Mouse (Mus musculus) midbrain, embryonic 15.5 days (tissue): Measurements from ENCODE around the gene Gm10271. TPM values are rescaled to one million over a fixed set of nuclear protein-coding genes. Genes with fewer than 3 reads are reported as not detected.

ENCODE experiments used
- ATAC-seq: fragments of 200-750 bp; cut with Nextera tagmentation; replicated peaks from 2 replicates; pipeline ENCODE4 v1.8.0; 2017; ENCODE audit warnings: moderate TSS enrichment
- H3K27ac ChIP-seq: fragments of 300-500 bp; sonication (generic); 2 replicates; pipeline ENCODE4 v1.5.1; 2015; ENCODE audit warnings: mild to moderate bottlenecking, inconsistent platforms
- H3K27me3 ChIP-seq: fragments of 300-500 bp; sonication (generic); replicated peaks from 2 replicates; pipeline ENCODE4 v1.6.1; 2015; ENCODE audit warnings: inconsistent platforms
- H3K36me3 ChIP-seq: fragments of 300-500 bp; sonication (generic); replicated peaks from 2 replicates; pipeline ENCODE4 v1.6.1; 2015; ENCODE audit warnings: inconsistent platforms
- H3K4me1 ChIP-seq: fragments of 300-500 bp; sonication (generic); 2 replicates; pipeline ENCODE4 v1.6.1; 2015; ENCODE audit warnings: inconsistent platforms
- H3K4me2 ChIP-seq: fragments of 300-500 bp; sonication (generic); 2 replicates; pipeline ENCODE4 v1.6.1; 2015; ENCODE audit warnings: inconsistent platforms, mild to moderate bottlenecking, moderate library complexity
- H3K4me3 ChIP-seq: fragments of 300-500 bp; sonication (generic); 2 replicates; pipeline ENCODE4 v1.5.1; 2015; ENCODE audit warnings: mild to moderate bottlenecking, inconsistent platforms
- H3K9ac ChIP-seq: fragments of 300-500 bp; sonication (generic); 2 replicates; pipeline ENCODE4 v1.6.1; 2015; ENCODE audit warnings: mild to moderate bottlenecking, inconsistent platforms
- H3K9me3 ChIP-seq: fragments of 300-500 bp; sonication (generic); 2 replicates; pipeline ENCODE4 v1.6.1; 2016; ENCODE audit warnings: inconsistent platforms
- WGBS: fragments of 180-500 bp; shearing (Covaris S2); methylation state at CpG from one replicate; pipeline ENCODE4 v1.1.7; 2015; ENCODE audit warnings: mixed read lengths; 5-methylcytosine and 5-hydroxymethylcytosine counted together
- polyA plus RNA-seq: library from polyadenylated mRNA; unstranded; fragments of >200 nt; fragmentation: Nextera tagmentation; extraction: Ambion mirVana; gene quantifications from 2 replicates; pipeline ENCODE4 v1.2.1, GENCODE M21; 2015

The Gm10271 gene
- polyA plus RNA-seq, 1 experiment from 2014 or later = not detected

DNA sequence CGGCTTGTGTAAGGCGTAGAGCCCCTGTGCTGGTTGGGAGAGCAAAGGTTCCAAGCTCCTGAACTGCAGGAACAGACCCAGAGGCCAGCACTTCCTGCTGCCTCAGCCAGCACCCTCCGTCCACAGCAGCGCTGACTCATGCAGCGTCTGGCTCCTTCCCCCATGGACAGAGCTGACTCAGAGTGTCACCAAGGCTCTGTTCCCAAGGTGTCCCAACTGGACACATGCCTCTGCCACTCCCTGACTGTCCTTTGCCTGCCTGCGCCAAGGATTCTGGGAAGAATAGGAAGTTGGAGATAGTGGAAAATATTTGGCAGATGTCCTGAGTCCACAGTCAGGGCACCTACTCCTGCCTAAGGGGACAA is 23.8 kb upstream of the Gm10271 start:
- H3K4me2 ChIP-seq = no peak overlapping the region
- no peaks in the 10 kb centered on the region for H3K9me3 ChIP-seq
- H3K4me1 ChIP-seq = no peaks in the 10 kb centered on the region
- no peak overlapping the region for H3K27ac ChIP-seq
- no peaks in the 10 kb centered on the region for H3K36me3 ChIP-seq
- ATAC-seq = no peak
- no peaks in the 10 kb centered on the region for H3K27me3 ChIP-seq
- no peak overlapping the region for H3K4me3 ChIP-seq
- H3K9ac ChIP-seq = no peak overlapping the region
- WGBS = 81% methylated on average over 6 of the region's 6 CpGs

DNA sequence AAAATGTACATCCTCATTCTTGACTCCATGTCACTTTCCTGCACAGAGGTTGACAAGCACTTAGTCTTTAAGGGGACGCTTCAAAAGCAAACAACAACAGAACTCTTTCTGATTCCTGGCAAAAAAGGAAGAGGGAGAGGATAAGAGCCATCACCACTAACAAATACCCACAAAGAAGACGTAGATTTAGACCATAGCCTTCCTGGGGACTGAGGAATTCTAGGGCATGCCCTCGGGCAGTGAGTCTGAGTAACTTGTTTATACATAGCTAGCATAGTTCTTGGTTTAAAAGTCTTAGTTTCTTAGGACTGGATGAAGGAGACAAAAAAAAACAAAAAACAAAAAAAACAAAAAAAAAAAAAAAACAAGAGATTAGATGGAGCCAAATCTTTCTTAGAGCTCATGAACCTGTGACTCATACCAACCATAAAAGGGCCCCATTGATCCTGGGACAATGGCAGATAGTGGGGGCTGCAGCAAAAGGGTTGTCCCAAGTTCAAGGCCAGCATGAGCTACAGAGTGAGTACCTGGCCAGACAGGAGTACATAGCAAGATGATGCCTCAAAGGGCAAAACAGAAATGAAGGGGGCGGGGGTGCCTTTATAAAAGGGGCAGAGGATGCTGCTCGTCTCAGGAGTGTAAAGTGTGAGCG is 23.3 kb upstream of the Gm10271 start:
- 66% methylated on average over 6 of the region's 6 CpGs for WGBS

DNA sequence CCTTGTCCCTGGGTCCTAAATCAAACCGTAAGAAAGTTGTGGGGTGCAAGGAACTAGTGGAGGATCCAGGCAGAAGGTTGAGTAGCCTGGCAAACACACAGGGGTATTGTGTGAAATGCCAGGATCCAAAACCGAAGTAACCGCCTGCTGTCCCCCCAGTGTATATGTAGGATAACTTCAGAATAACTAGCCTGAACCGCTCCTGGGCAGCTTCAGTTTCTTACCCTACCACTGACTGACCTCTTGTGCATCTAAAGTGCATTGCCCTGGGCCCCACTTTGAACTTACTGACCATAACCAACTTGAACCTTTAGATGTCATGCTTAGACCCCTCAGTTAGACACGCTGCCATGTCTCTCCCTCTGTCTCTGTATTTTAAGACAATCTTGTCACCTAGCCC is 22.8 kb upstream of the Gm10271 start:
- H3K4me2 ChIP-seq = no peak overlapping the region
- H3K9me3 ChIP-seq = no peaks in the 10 kb centered on the region
- H3K4me3 ChIP-seq = no peak overlapping the region
- H3K27ac ChIP-seq = no peak overlapping the region
- no peaks in the 10 kb centered on the region for H3K4me1 ChIP-seq
- 82% methylated on average over 5 of the region's 5 CpGs for WGBS
- no peaks in the 10 kb centered on the region for H3K36me3 ChIP-seq
- ATAC-seq = no peak
- H3K9ac ChIP-seq = no peak overlapping the region
- no peaks in the 10 kb centered on the region for H3K27me3 ChIP-seq

More for the DNA sequence above, 23.3 kb upstream of the Gm10271 start:
- Histone ChIP-seq H3K27ac (no peak overlapping the region), H3K9me3 (no peaks in the 10 kb centered on the region), H3K4me1 (no peaks in the 10 kb centered on the region), H3K36me3 (no peaks in the 10 kb centered on the region), H3K4me3 (no peak overlapping the region), H3K4me2 (no peak overlapping the region), H3K27me3 (no peaks in the 10 kb centered on the region), H3K9ac (no peak overlapping the region)
- ATAC-seq = no peak

DNA sequence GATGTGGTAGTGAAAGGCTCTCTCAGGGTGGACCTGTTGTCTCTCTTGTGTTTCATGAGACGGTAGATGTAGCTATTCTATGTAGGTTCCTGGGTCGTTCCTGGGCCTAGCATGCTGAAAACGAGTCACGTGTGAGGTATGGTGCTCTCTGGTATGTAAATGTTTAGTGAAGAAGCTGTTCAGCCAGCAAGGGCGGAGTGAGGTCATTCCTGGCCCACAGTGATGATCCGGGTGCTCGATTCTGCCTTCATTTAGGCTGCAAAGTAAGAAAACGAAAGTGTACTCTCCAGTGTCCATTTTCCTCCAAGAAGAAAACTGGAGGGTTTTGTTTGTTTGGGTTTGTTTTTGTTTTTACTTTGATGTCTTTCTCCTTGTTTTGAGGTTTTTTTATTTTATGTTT is 21.6 kb upstream of the Gm10271 start:
- no peak for ATAC-seq
- no peaks in the 10 kb centered on the region for H3K36me3 ChIP-seq
- no peak overlapping the region for H3K4me3 ChIP-seq
- H3K4me2 ChIP-seq = no peak overlapping the region
- 90% methylated on average over 8 of the region's 8 CpGs for WGBS
- no peak overlapping the region for H3K27ac ChIP-seq
- H3K4me1 ChIP-seq = no peaks in the 10 kb centered on the region
- no peak overlapping the region for H3K9ac ChIP-seq
- no peaks in the 10 kb centered on the region for H3K27me3 ChIP-seq
- H3K9me3 ChIP-seq = no peaks in the 10 kb centered on the region

- Histone ChIP-seq H3K36me3 (no peaks in the 10 kb centered on the region), H3K4me3 (no peak within 1 kb of the TSS), H3K4me1 (peaks cover 19% of the 10 kb centered on the region), H3K9ac (no peak within 1 kb of the TSS), H3K4me2 (peak within 1 kb of the TSS; percentile 14; the same call in 1 of the 2 replicates), H3K27me3 (no peaks in the 10 kb centered on the region), H3K9me3 (no peaks in the 10 kb centered on the region), H3K27ac (no peak within 1 kb of the TSS)
- ATAC-seq = 0 out of 2 replicates have a peak, but pooled peaks have one; percentile 56
- WGBS = 22% methylated on average over 21 of the region's 21 CpGs
These were observed 14.1 kb upstream of the Gm10271 start, which contains the start of gene Best3 for GRCm38 (mm10) chr10:116986264-116987082. Gene Best3 (plus strand): TSS chr10:116986314.

GRCm38 (mm10) chr10:116984836-116985235 is 12.4 kb upstream of the Gm10271 start:
- no peak for ATAC-seq
- Histone ChIP-seq H3K9ac (no peak overlapping the region), H3K4me1 (peaks cover 19% of the 10 kb centered on the region), H3K36me3 (no peaks in the 10 kb centered on the region), H3K4me2 (no peak overlapping the region), H3K27me3 (no peaks in the 10 kb centered on the region), H3K4me3 (no peak overlapping the region), H3K27ac (no peak overlapping the region), H3K9me3 (no peaks in the 10 kb centered on the region)
- WGBS = 50% methylated on average over 12 of the region's 12 CpGs

DNA sequence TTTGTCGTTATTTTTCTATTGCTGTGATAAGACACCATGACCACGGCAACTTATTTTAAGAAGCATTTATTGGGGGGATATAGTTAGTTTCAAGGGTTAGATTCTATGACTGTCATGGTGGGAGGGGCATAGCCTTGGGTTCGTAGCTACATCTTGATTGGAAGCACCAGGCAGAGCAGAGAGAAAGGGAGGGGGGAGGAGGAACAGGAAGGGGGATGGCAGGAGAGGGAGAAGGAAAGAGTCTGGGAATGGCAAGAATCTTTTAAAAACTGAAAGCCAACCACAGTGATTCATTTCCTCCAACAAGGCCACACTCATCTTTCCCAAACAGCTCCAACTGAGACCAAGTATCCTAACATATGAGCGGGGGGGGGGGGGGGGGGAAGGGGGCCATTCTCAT is 10.1 kb upstream of the Gm10271 start:
- no peak for ATAC-seq
- Histone ChIP-seq H3K27ac (no peak overlapping the region), H3K27me3 (no peaks in the 10 kb centered on the region), H3K4me1 (peaks cover 17% of the 10 kb centered on the region), H3K9me3 (no peaks in the 10 kb centered on the region), H3K4me3 (no peak overlapping the region), H3K36me3 (no peaks in the 10 kb centered on the region), H3K4me2 (no peak overlapping the region), H3K9ac (no peak overlapping the region)
- WGBS = 78% methylated on average over 4 of the region's 4 CpGs

- H3K27ac ChIP-seq = no peak overlapping the region
- WGBS = 69% methylated on average over 3 of the region's 3 CpGs
- no peaks in the 10 kb centered on the region for H3K27me3 ChIP-seq
- 0 out of 2 replicates have a peak, but pooled peaks cover under 1% of the 10 kb centered on the region for H3K4me1 ChIP-seq
- no peak for ATAC-seq
- no peak overlapping the region for H3K9ac ChIP-seq
- H3K9me3 ChIP-seq = no peaks in the 10 kb centered on the region
- no peak overlapping the region for H3K4me2 ChIP-seq
- no peaks in the 10 kb centered on the region for H3K36me3 ChIP-seq
- H3K4me3 ChIP-seq = no peak overlapping the region
These were observed 8.5 kb upstream of the Gm10271 start for GRCm38 (mm10) chr10:116980888-116981287.

DNA sequence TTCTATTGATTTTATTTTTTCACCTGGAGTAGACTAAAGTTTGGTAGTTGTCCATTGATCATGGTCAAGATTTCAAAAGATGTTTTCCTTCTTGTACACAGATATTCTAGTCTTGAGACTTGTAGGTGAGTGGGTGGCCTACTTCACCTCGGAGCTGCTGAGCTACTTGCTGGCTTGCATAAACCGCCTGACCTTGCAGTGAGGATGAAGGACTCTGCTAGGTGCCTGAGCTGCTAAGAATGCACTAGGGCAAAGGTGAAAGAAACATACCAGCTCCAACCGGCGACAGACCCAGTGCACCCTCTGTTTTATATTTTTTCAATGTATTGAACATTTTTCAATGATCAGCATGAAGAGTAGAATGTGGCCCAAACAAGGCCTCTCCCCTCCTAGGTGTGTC is 7.9 kb upstream of the Gm10271 start:
- Histone ChIP-seq H3K4me2 (no peak overlapping the region), H3K36me3 (no peaks in the 10 kb centered on the region), H3K27me3 (no peaks in the 10 kb centered on the region), H3K4me3 (no peak overlapping the region), H3K4me1 (no peaks in the 10 kb centered on the region), H3K27ac (no peak overlapping the region), H3K9me3 (no peaks in the 10 kb centered on the region), H3K9ac (no peak overlapping the region)
- no peak for ATAC-seq
- 85% methylated on average over 4 of the region's 4 CpGs for WGBS

DNA sequence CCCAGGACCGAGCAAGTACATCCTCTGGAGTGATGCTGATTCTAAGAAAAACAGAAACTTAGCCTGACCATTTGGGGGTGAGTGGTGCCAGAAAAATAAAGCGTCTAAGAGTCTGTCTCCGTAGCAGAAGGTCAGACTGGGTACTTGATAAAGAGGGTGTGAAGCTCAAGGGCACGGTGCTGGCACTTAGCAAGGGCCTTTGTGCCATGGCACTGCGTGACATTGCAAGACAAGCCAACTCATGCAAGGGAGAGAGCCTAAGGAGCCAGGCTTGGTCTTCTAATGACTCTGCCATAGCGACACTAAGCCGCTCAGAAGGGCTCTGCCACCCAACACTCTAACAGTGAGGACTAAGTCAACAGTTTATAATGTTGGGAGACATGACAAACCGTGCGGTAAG is 6.4 kb upstream of the Gm10271 start:
- WGBS = 92% methylated on average over 9 of the region's 9 CpGs
- H3K4me2 ChIP-seq = no peak overlapping the region
- H3K27me3 ChIP-seq = no peaks in the 10 kb centered on the region
- H3K9me3 ChIP-seq = no peaks in the 10 kb centered on the region
- no peak for ATAC-seq
- H3K36me3 ChIP-seq = no peaks in the 10 kb centered on the region
- no peak overlapping the region for H3K4me3 ChIP-seq
- H3K4me1 ChIP-seq = no peaks in the 10 kb centered on the region
- no peak overlapping the region for H3K27ac ChIP-seq
- no peak overlapping the region for H3K9ac ChIP-seq

GRCm38 (mm10) chr10:116977858-116978257 is 5.4 kb upstream of the Gm10271 start:
- Histone ChIP-seq H3K36me3 (no peaks in the 10 kb centered on the region), H3K4me2 (no peak overlapping the region), H3K27me3 (no peaks in the 10 kb centered on the region), H3K27ac (no peak overlapping the region), H3K4me1 (no peaks in the 10 kb centered on the region), H3K9me3 (no peaks in the 10 kb centered on the region), H3K4me3 (no peak overlapping the region), H3K9ac (no peak overlapping the region)
- WGBS = 91% methylated on average over 2 of the region's 2 CpGs
- ATAC-seq = no peak

GRCm38 (mm10) chr10:116977455-116977854 is 5.0 kb upstream of the Gm10271 start:
- 82% methylated on average over 4 of the region's 4 CpGs for WGBS
- no peak overlapping the region for H3K4me3 ChIP-seq
- no peaks in the 10 kb centered on the region for H3K27me3 ChIP-seq
- no peak for ATAC-seq
- no peaks in the 10 kb centered on the region for H3K4me1 ChIP-seq
- no peak overlapping the region for H3K4me2 ChIP-seq
- no peaks in the 10 kb centered on the region for H3K9me3 ChIP-seq
- H3K36me3 ChIP-seq = no peaks in the 10 kb centered on the region
- no peak overlapping the region for H3K9ac ChIP-seq
- H3K27ac ChIP-seq = no peak overlapping the region

- no peaks in the 10 kb centered on the region for H3K27me3 ChIP-seq
- H3K9ac ChIP-seq = no peak overlapping the region
- ATAC-seq = no peak
- no peaks in the 10 kb centered on the region for H3K4me1 ChIP-seq
- H3K4me3 ChIP-seq = no peak overlapping the region
- no peaks in the 10 kb centered on the region for H3K9me3 ChIP-seq
- no peaks in the 10 kb centered on the region for H3K36me3 ChIP-seq
- no peak overlapping the region for H3K27ac ChIP-seq
- H3K4me2 ChIP-seq = no peak overlapping the region
- WGBS = 92% methylated on average over 4 of the region's 4 CpGs
These were observed 3.7 kb downstream of the Gm10271 start for GRCm38 (mm10) chr10:116968741-116969140.
